18 mouse cellular contexts compared by ENCODE assay signal in the genomic region with DNA sequence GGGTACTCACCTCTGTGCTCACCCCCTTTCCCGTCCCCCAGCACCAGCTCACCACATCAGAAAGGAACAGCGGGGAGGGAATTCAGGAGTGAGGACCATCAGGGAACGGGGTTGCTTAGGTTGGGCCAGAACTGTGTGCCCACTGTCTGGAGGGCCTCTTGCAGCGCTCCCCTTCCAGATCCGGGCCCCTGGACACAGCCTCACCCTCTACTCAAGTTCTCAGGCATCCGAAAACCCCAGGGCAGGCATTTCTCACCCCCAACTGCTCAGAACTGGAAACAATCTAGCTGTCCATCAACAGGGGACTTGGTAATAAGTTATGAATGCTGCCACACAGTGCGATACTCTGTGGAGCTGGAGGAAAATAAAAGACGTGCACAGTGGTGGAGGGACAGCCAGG. TPM values are rescaled to one million over a fixed set of nuclear protein-coding genes. Genes with fewer than 3 reads are reported as not detected.
DNase-seq lines count a peak whose midpoint lies in the region; ATAC-seq and TF ChIP-seq lines count a peak whose summit lies in the region.
"Had no signal": no experiment of that assay in that cellular context is flagged by ENCODE, and none has a peak within 500 bp of the region (broad histone marks: within the 10 kb centered on the region; RNA-seq: fewer than 3 reads in every experiment).

No protein-coding gene starts in this region.

- 72% methylated on average over 8 of the region's 8 CpGs for WGBS in limb, embryonic 11.5 days
- 63% methylated on average over 8 of the region's 8 CpGs for WGBS in limb, embryonic 10.5 days
- 17% methylated on average over 8 of the region's 8 CpGs for WGBS in embryonic facial prominence, embryonic 13.5 days
- 26% methylated on average over 8 of the region's 8 CpGs for WGBS in hindbrain, embryonic 10.5 days
- 29% methylated on average over 8 of the region's 8 CpGs for WGBS in midbrain, embryonic 13.5 days
- 64% methylated on average over 8 of the region's 8 CpGs for WGBS in intestine, embryonic 16.5 days
- WGBS in heart, adult 2 months, result 66% methylated on average over 8 of the region's 8 CpGs

- no peaks in the 10 kb centered on the region for H3K27me3 ChIP-seq in limb, embryonic 11.5 days (ENCODE audit: control insufficient read depth, insufficient read depth, low read length)
- H3K27me3 ChIP-seq in limb, embryonic 10.5 days (ENCODE audit: low read depth, poor library complexity, severe bottlenecking), result peaks cover 11% of the 10 kb centered on the region; the same call in 1 of the 2 replicates
- no peaks in the 10 kb centered on the region for H3K27me3 ChIP-seq in embryonic facial prominence, embryonic 13.5 days
- 0 out of 2 replicates have a peak, but pooled peaks cover 5% of the 10 kb centered on the region for H3K27me3 ChIP-seq in hindbrain, embryonic 10.5 days (ENCODE audit: insufficient read depth, poor library complexity, severe bottlenecking)
- H3K27me3 ChIP-seq in midbrain, embryonic 13.5 days, result no peaks in the 10 kb centered on the region
- H3K27me3 ChIP-seq in intestine, embryonic 16.5 days (replicated peaks; ENCODE audit: control insufficient read depth, insufficient read depth, low read length), result no peaks in the 10 kb centered on the region
- H3K27me3 ChIP-seq in heart, adult 2 months (ENCODE audit: control insufficient read depth, insufficient read depth, low read length), result no peaks in the 10 kb centered on the region
- H3K27me3 ChIP-seq: intestine, embryonic 15.5 days had no signal

- no peak for TF ChIP-seq POLR2A in heart, adult 2 months (IDR thresholded peaks at IDR 0.05; ENCODE audit: insufficient read depth, low read depth, low read length)

- peaks cover 5% of the 10 kb centered on the region; the same call in 1 of the 2 replicates for H3K4me1 ChIP-seq in limb, embryonic 11.5 days (ENCODE audit: control insufficient read depth, insufficient read depth, low read length)
- peaks cover 15% of the 10 kb centered on the region for H3K4me1 ChIP-seq in limb, embryonic 10.5 days
- H3K4me1 ChIP-seq in embryonic facial prominence, embryonic 13.5 days, result peaks cover 23% of the 10 kb centered on the region
- H3K4me1 ChIP-seq in hindbrain, embryonic 10.5 days (replicated peaks), result peaks cover 48% of the 10 kb centered on the region
- H3K4me1 ChIP-seq in midbrain, embryonic 13.5 days (replicated peaks), result peaks cover 37% of the 10 kb centered on the region
- H3K4me1 ChIP-seq in intestine, embryonic 16.5 days (ENCODE audit: control insufficient read depth, insufficient read depth, low read length), result no peaks in the 10 kb centered on the region
- H3K4me1 ChIP-seq in heart, adult 2 months (ENCODE audit: control insufficient read depth, insufficient read depth, low read length), result no peaks in the 10 kb centered on the region
- H3K4me1 ChIP-seq: intestine, embryonic 15.5 days had no signal

- no peak for TF ChIP-seq EP300 in heart, adult 2 months (IDR thresholded peaks at IDR 0.05; ENCODE audit: insufficient read depth, low read depth, low read length)

- 0 out of 2 replicates have a peak, but pooled peaks have one; percentile 9 for ATAC-seq in limb, embryonic 11.5 days (ENCODE audit: insufficient number of reproducible peaks, low FRiP score, low TSS enrichment, low read depth)
- no peak for ATAC-seq in embryonic facial prominence, embryonic 13.5 days (ENCODE audit: insufficient number of reproducible peaks, insufficient read depth, low FRiP score, low TSS enrichment, low read depth)
- peak; percentile 65 for ATAC-seq in midbrain, embryonic 13.5 days
- no peak for ATAC-seq in intestine, embryonic 16.5 days
- ATAC-seq in erythroid progenitor cell, adult 5-6 weeks (replicated peaks; ENCODE audit: low FRiP score, poor library complexity, severe bottlenecking), result no peak
- ATAC-seq: intestine, embryonic 15.5 days had no signal

- H3K4me3 ChIP-seq in limb, embryonic 11.5 days (ENCODE audit: low read depth, low read length), result no peak overlapping the region
- no peak overlapping the region for H3K4me3 ChIP-seq in limb, embryonic 10.5 days
- no peak overlapping the region for H3K4me3 ChIP-seq in embryonic facial prominence, embryonic 13.5 days
- H3K4me3 ChIP-seq in hindbrain, embryonic 10.5 days, result no peak overlapping the region
- no peak overlapping the region for H3K4me3 ChIP-seq in midbrain, embryonic 13.5 days (replicated peaks)
- no peak overlapping the region for H3K4me3 ChIP-seq in intestine, embryonic 16.5 days (ENCODE audit: low read length)
- no peak overlapping the region for H3K4me3 ChIP-seq in heart, adult 2 months
- H3K4me3 ChIP-seq: intestine, embryonic 15.5 days had no signal

- H3K79me2 ChIP-seq in heart, adult 2 months (replicated peaks; ENCODE audit: control insufficient read depth, insufficient read depth, low read length), result no peaks in the 10 kb centered on the region

- H3K9me3 ChIP-seq in limb, embryonic 11.5 days (ENCODE audit: control insufficient read depth, low read length), result no peaks in the 10 kb centered on the region
- H3K9me3 ChIP-seq in limb, embryonic 10.5 days (replicated peaks), result no peaks in the 10 kb centered on the region
- no peaks in the 10 kb centered on the region for H3K9me3 ChIP-seq in embryonic facial prominence, embryonic 13.5 days
- no peaks in the 10 kb centered on the region for H3K9me3 ChIP-seq in hindbrain, embryonic 10.5 days
- H3K9me3 ChIP-seq in midbrain, embryonic 13.5 days, result no peaks in the 10 kb centered on the region
- H3K9me3 ChIP-seq in intestine, embryonic 16.5 days (ENCODE audit: control insufficient read depth, low read length), result no peaks in the 10 kb centered on the region
- H3K9me3 ChIP-seq: G1E; intestine, embryonic 15.5 days had no signal

- no peak for TF ChIP-seq CTCF in heart, adult 2 months (IDR thresholded peaks at IDR 0.05)

- no peak for DNase-seq in limb, embryonic 11.5 days (ENCODE audit: low spot score)
- DNase-seq in limb, embryonic 10.5 days (ENCODE audit: low spot score), result no peak
- DNase-seq in hindbrain, embryonic 10.5 days (ENCODE audit: low spot score), result peak; percentile 43
- DNase-seq in heart, adult 2 months, result no peak
- DNase-seq: cerebellum, postnatal 25 days; heart, adult 18-20 months; kidney, postnatal 14 days; layer of hippocampus, postnatal 36 days; spleen, adult 18-20 months had no signal

- H3K4me2 ChIP-seq in limb, embryonic 11.5 days (ENCODE audit: low read depth, severe bottlenecking), result no peak overlapping the region
- H3K4me2 ChIP-seq in embryonic facial prominence, embryonic 13.5 days, result peak overlapping the region; percentile 2; the same call in 1 of the 2 replicates
- no peak overlapping the region for H3K4me2 ChIP-seq in midbrain, embryonic 13.5 days (replicated peaks)
- no peak overlapping the region for H3K4me2 ChIP-seq in intestine, embryonic 16.5 days (ENCODE audit: low read depth, low read length)
- H3K4me2 ChIP-seq: intestine, embryonic 15.5 days had no signal

- H3K27ac ChIP-seq in limb, embryonic 11.5 days (replicated peaks; ENCODE audit: low read depth, low read length), result no peak overlapping the region; the same call in 1 of the 2 replicates
- H3K27ac ChIP-seq in limb, embryonic 10.5 days, result no peak overlapping the region
- no peak overlapping the region for H3K27ac ChIP-seq in embryonic facial prominence, embryonic 13.5 days
- H3K27ac ChIP-seq in hindbrain, embryonic 10.5 days, result peak overlapping the region; percentile 83
- peak overlapping the region; percentile 36; the same call in 1 of the 2 replicates for H3K27ac ChIP-seq in midbrain, embryonic 13.5 days
- H3K27ac ChIP-seq in intestine, embryonic 16.5 days (ENCODE audit: low read length), result no peak overlapping the region
- H3K27ac ChIP-seq in heart, adult 2 months, result no peak overlapping the region
- H3K27ac ChIP-seq: intestine, embryonic 15.5 days had no signal

- no peaks in the 10 kb centered on the region for H3K36me3 ChIP-seq in limb, embryonic 11.5 days (ENCODE audit: control insufficient read depth, insufficient read depth, low read length)
- no peaks in the 10 kb centered on the region for H3K36me3 ChIP-seq in limb, embryonic 10.5 days
- H3K36me3 ChIP-seq in embryonic facial prominence, embryonic 13.5 days, result no peaks in the 10 kb centered on the region
- no peaks in the 10 kb centered on the region for H3K36me3 ChIP-seq in hindbrain, embryonic 10.5 days
- no peaks in the 10 kb centered on the region for H3K36me3 ChIP-seq in midbrain, embryonic 13.5 days
- H3K36me3 ChIP-seq in intestine, embryonic 16.5 days (ENCODE audit: control insufficient read depth, insufficient read depth, low read length), result no peaks in the 10 kb centered on the region
- no peaks in the 10 kb centered on the region for H3K36me3 ChIP-seq in heart, adult 2 months (ENCODE audit: control insufficient read depth, insufficient read depth, low read length)
- H3K36me3 ChIP-seq: G1E; intestine, embryonic 15.5 days had no signal

- no peak overlapping the region for H3K9ac ChIP-seq in limb, embryonic 11.5 days (ENCODE audit: low read length)
- no peak overlapping the region for H3K9ac ChIP-seq in embryonic facial prominence, embryonic 13.5 days
- H3K9ac ChIP-seq in midbrain, embryonic 13.5 days (replicated peaks), result no peak overlapping the region
- H3K9ac ChIP-seq in intestine, embryonic 16.5 days (ENCODE audit: low read depth, low read length), result no peak overlapping the region
- H3K9ac ChIP-seq in heart, adult 2 months (ENCODE audit: low read depth, low read length), result no peak overlapping the region
- H3K9ac ChIP-seq: intestine, embryonic 15.5 days had no signal

- intact Hi-C loops in heart, adult 2 months (cut with DNase I), result no loop called here

RNA-seq across cellular contexts. Expression of gene Golga7b, which starts 44.7 kb away (rescaled TPM):
- polyA plus RNA-seq in limb, embryonic 11.5 days (2014; fragmentation: Nextera tagmentation; extraction: Ambion mirVana), result not detected in 2 replicates
- polyA plus RNA-seq in limb, embryonic 10.5 days (2016; fragmentation: Nextera tagmentation; extraction: Ambion mirVana), result not detected in 2 replicates
- polyA plus RNA-seq in embryonic facial prominence, embryonic 13.5 days (2015; fragmentation: Nextera tagmentation; extraction: Ambion mirVana), result 1.5 and 1.8 TPM in 2 replicates
- polyA plus RNA-seq in hindbrain, embryonic 10.5 days (2016; fragmentation: Nextera tagmentation; extraction: Ambion mirVana), result 1.7 and 4.2 TPM in 2 replicates
- 26.3 and 27.5 TPM in 2 replicates for polyA plus RNA-seq in midbrain, embryonic 13.5 days (2015; fragmentation: Nextera tagmentation; extraction: Ambion mirVana)
- polyA plus RNA-seq in intestine, embryonic 16.5 days (2015; fragmentation: Nextera tagmentation; extraction: Ambion mirVana), result 1.0 and 1.2 TPM in 2 replicates
- total RNA-seq in heart, adult 2 months (2021), result under 1 TPM; 0.50 to 0.75 TPM
- 1.0 and 1.1 TPM in 2 replicates for polyA plus RNA-seq in heart, adult 2 months (2012; rRNA removed)
- not detected in 2 replicates for total RNA-seq in erythroid progenitor cell, adult 5-6 weeks (2015; ENCODE audit: low replicate concordance)
- not detected in 2 replicates for total RNA-seq in erythroid progenitor cell, adult 5-6 weeks (2017; ENCODE audit: low replicate concordance)
- total RNA-seq: liver, adult 2 months; megakaryocyte-erythroid progenitor cell, adult 5-6 weeks; neutrophil, adult 5-6 weeks had no signal
- polyA plus RNA-seq: G1E; liver, adult 2 months had no signal

Comparison
In these comparisons a context has a peak if more than half of its experiments do, and no peak if none do; other contexts are left out.
1. ATAC-seq: peak in limb, embryonic 11.5 days (single experiment) and midbrain, embryonic 13.5 days (single experiment); none in embryonic facial prominence, embryonic 13.5 days (single experiment), intestine, embryonic 16.5 days (single experiment) and erythroid progenitor cell, adult 5-6 weeks (single experiment).
2. H3K27ac ChIP-seq: peak in hindbrain, embryonic 10.5 days (single experiment) and midbrain, embryonic 13.5 days (single experiment); none in limb, embryonic 11.5 days (single experiment), limb, embryonic 10.5 days (single experiment), embryonic facial prominence, embryonic 13.5 days (single experiment), intestine, embryonic 16.5 days (single experiment) and heart, adult 2 months (single experiment).